Mouse (Mus musculus) heart, embryonic 11.5 days (tissue): Measurements from ENCODE around the gene Thrb. TPM values are rescaled to one million over a fixed set of nuclear protein-coding genes. Genes with fewer than 3 reads are reported as not detected.

Experiments
- ATAC-seq: fragments of 200-750 bp; cut with Nextera tagmentation; replicated peaks from 2 replicates; pipeline ENCODE4 v1.8.0; 2017; ENCODE audit warnings: moderate library complexity; ENCODE audit not compliant: insufficient number of reproducible peaks, low FRiP score, low TSS enrichment
- H3K27ac ChIP-seq: fragments of 300-500 bp; sonication (generic); 2 replicates; pipeline ENCODE4 v1.5.1; 2014; ENCODE audit warnings: mild to moderate bottlenecking, low read depth, low read length
- H3K27me3 ChIP-seq: fragments of 300-500 bp; sonication (generic); 2 replicates; pipeline ENCODE4 v1.6.1; 2014; ENCODE audit warnings: mild to moderate bottlenecking, low read length, mixed read lengths; ENCODE audit not compliant: control insufficient read depth, insufficient read depth
- H3K36me3 ChIP-seq: fragments of 300-500 bp; sonication (generic); 2 replicates; pipeline ENCODE4 v1.6.1; 2014; ENCODE audit warnings: mild to moderate bottlenecking, low read length, moderate library complexity, mixed read lengths; ENCODE audit not compliant: control insufficient read depth, insufficient read depth
- H3K4me1 ChIP-seq: fragments of 300-500 bp; sonication (generic); 2 replicates; pipeline ENCODE4 v1.6.1; 2014; ENCODE audit warnings: low read length; ENCODE audit not compliant: control insufficient read depth, insufficient read depth
- H3K4me2 ChIP-seq: fragments of 300-500 bp; sonication (generic); 2 replicates; pipeline ENCODE4 v1.6.1; 2014; ENCODE audit warnings: mild to moderate bottlenecking, moderate library complexity
- H3K4me3 ChIP-seq: fragments of 300-500 bp; sonication (generic); 2 replicates; pipeline ENCODE4 v1.5.1; 2014; ENCODE audit warnings: low read depth, low read length
- H3K9ac ChIP-seq: fragments of 300-500 bp; sonication (generic); 2 replicates; pipeline ENCODE4 v1.6.1; 2014; ENCODE audit warnings: mild to moderate bottlenecking, low read depth, low read length, moderate library complexity
- H3K9me3 ChIP-seq: fragments of 300-500 bp; sonication (generic); replicated peaks from 2 replicates; pipeline ENCODE4 v1.6.1; 2016; ENCODE audit warnings: low read length; ENCODE audit not compliant: control insufficient read depth
- WGBS: fragments of 180-500 bp; shearing (Covaris S2); extraction: QIAGEN DNeasy Blood & Tissue Kit; methylation state at CpG from one replicate; pipeline ENCODE4 v1.1.7; 2014; ENCODE audit not compliant: insufficient replicate concordance; 5-methylcytosine and 5-hydroxymethylcytosine counted together
- polyA plus RNA-seq: library from polyadenylated mRNA; unstranded; fragments of >200 nt; fragmentation: Nextera tagmentation; extraction: Ambion mirVana; gene quantifications from 2 replicates; pipeline ENCODE4 v1.2.1, GENCODE M21; 2014

The Thrb gene
- polyA plus RNA-seq, 1 experiment from 2014 or later = 0.42 TPM

DNA sequence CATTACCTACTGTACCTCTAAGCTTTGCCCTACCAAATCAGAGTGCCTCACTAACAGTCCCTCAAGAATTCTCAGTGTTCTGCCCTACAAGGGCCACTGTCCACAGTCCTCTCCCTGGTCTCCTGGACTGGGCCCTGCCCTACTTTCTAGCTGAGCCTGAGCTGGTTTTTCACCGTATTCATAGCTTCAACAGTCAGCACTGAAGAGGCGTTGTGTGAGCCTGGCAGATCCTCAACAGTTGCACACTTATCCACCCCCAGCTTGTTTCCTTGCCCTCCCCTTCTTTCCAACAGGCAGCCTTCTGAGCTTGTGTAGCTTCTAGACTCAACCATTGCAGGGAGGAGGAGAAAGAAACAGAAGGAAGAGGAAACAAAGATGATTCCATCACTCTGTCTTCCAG lies 158.0 kb downstream of the Thrb start:
- H3K4me1 ChIP-seq = no peaks in the 10 kb centered on the region
- no peak overlapping the region for H3K9ac ChIP-seq
- ATAC-seq = no peak
- H3K9me3 ChIP-seq = no peaks in the 10 kb centered on the region
- H3K36me3 ChIP-seq = no peaks in the 10 kb centered on the region
- H3K4me2 ChIP-seq = no peak overlapping the region
- H3K27ac ChIP-seq = no peak overlapping the region
- 80% methylated on average over 2 of the region's 2 CpGs for WGBS
- no peaks in the 10 kb centered on the region for H3K27me3 ChIP-seq
- no peak overlapping the region for H3K4me3 ChIP-seq

DNA sequence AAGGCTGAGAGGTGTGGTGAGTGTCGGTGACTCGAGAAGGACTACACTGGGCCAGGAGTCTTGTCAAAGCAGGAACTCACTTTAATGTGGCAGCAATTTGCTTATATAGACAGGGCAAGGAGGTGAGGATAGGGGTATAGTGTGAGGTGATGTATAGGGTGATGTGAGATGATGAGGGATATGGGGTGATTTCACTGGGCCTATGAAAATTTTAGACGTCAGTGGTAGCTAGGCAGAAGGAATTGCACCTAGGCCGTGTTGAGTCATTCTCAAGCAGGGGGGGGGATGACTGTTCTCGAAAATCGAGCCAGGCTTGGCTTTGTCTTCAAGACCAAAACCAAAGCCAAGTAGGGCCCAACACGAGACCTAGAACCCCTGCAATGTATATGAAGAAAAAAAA lies 162.7 kb downstream of the Thrb start:
- Histone ChIP-seq H3K9ac (no peak overlapping the region), H3K27ac (no peak overlapping the region), H3K36me3 (no peaks in the 10 kb centered on the region), H3K9me3 (no peaks in the 10 kb centered on the region), H3K27me3 (no peaks in the 10 kb centered on the region), H3K4me1 (no peaks in the 10 kb centered on the region), H3K4me2 (no peak overlapping the region), H3K4me3 (no peak overlapping the region)
- WGBS = 82% methylated on average over 7 of the region's 7 CpGs
- ATAC-seq = no peak

DNA sequence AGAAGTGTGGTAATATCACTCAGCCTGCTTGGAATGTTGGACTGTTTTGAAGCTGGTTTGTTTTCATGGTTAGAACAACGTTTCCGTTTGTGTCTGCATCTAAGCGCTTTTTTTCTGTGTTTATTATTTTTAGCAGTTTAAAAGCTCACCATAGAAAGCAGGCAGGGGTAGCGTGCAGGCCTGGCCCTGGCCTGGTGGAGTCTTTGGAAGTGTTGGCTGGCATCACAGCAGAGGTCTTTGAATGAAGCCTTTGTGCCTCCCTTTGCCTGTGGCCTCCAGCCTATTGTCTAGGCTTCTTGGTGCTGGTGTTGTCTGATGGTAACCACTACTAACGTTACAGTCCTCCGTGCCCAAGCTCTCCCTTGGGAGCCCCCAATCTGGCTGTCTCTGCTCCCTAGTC lies 167.3 kb downstream of the Thrb start:
- H3K27ac ChIP-seq = no peak overlapping the region
- H3K36me3 ChIP-seq = no peaks in the 10 kb centered on the region
- no peaks in the 10 kb centered on the region for H3K27me3 ChIP-seq
- H3K9ac ChIP-seq = no peak overlapping the region
- H3K4me2 ChIP-seq = no peak overlapping the region
- no peaks in the 10 kb centered on the region for H3K9me3 ChIP-seq
- no peak overlapping the region for H3K4me3 ChIP-seq
- H3K4me1 ChIP-seq = no peaks in the 10 kb centered on the region
- 55% methylated on average over 6 of the region's 6 CpGs for WGBS
- ATAC-seq = no peak

- no peak overlapping the region for H3K4me3 ChIP-seq
- H3K9me3 ChIP-seq = no peaks in the 10 kb centered on the region
- no peaks in the 10 kb centered on the region for H3K36me3 ChIP-seq
- H3K27me3 ChIP-seq = no peaks in the 10 kb centered on the region
- no peak for ATAC-seq
- H3K9ac ChIP-seq = no peak overlapping the region
- H3K4me2 ChIP-seq = no peak overlapping the region
- no peak overlapping the region for H3K27ac ChIP-seq
- H3K4me1 ChIP-seq = no peaks in the 10 kb centered on the region
- 63% methylated on average over 1 of the region's 1 CpGs for WGBS
Observed at GRCm38 (mm10) chr14:17835738-17836137, 175.7 kb downstream of the Thrb start.

DNA sequence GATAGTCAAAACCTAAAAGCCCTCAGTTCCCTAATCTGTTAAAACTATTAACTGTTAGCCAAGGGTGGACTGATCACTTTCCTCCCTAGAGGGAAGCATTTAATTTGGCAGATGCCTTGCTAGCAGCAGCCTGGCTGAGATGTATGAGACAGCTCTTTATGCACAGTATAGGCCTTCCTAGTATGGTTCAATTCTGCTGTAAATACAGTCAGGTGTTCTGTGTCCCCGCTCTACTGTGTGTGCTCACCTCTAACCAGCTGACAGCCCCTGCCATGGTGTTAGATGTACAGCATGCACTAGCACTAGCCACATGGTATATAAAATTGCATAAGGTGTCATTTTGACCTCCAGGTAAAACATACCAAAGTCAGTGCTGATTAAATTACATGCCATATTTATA lies 176.7 kb downstream of the Thrb start:
- Histone ChIP-seq H3K4me2 (no peak overlapping the region), H3K27me3 (no peaks in the 10 kb centered on the region), H3K9ac (no peak overlapping the region), H3K36me3 (no peaks in the 10 kb centered on the region), H3K4me1 (no peaks in the 10 kb centered on the region), H3K9me3 (no peaks in the 10 kb centered on the region), H3K27ac (no peak overlapping the region), H3K4me3 (no peak overlapping the region)
- ATAC-seq = no peak
- WGBS = 93% methylated on average over 1 of the region's 1 CpGs

- H3K27ac ChIP-seq = no peak overlapping the region
- no peak for ATAC-seq
- 71% methylated on average over 5 of the region's 5 CpGs for WGBS
- H3K4me1 ChIP-seq = no peaks in the 10 kb centered on the region
- no peaks in the 10 kb centered on the region for H3K9me3 ChIP-seq
- H3K9ac ChIP-seq = no peak overlapping the region
- H3K4me2 ChIP-seq = no peak overlapping the region
- H3K27me3 ChIP-seq = no peaks in the 10 kb centered on the region
- H3K4me3 ChIP-seq = no peak overlapping the region
- H3K36me3 ChIP-seq = no peaks in the 10 kb centered on the region
Observed at GRCm38 (mm10) chr14:17845003-17845697, 185.1 kb downstream of the Thrb start.

DNA sequence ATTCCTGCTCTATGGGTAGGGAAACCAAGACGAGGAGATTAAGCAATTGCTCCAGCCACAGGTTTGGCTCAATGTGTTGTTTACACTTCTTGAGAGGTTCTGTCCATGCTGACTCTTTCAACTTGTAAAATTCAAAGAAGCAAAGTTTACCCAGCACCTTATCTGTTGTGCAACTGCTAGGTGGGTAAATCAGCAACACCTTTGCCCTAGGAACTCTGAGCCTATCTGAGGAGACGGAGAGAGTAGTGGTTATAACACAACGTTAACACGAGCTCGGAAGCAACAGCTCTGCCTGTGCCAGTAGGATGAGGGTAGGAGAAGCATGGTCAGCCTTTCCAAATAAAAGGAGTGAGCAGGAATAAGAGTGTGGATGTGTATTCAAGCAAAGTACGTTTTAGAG lies 185.8 kb downstream of the Thrb start:
- WGBS = 66% methylated on average over 6 of the region's 6 CpGs
- no peaks in the 10 kb centered on the region for H3K36me3 ChIP-seq
- H3K9me3 ChIP-seq = no peaks in the 10 kb centered on the region
- H3K4me3 ChIP-seq = no peak overlapping the region
- H3K27ac ChIP-seq = no peak overlapping the region
- no peak overlapping the region for H3K9ac ChIP-seq
- H3K4me2 ChIP-seq = no peak overlapping the region
- ATAC-seq = no peak
- no peaks in the 10 kb centered on the region for H3K4me1 ChIP-seq
- H3K27me3 ChIP-seq = no peaks in the 10 kb centered on the region

- H3K4me1 ChIP-seq = no peaks in the 10 kb centered on the region
- no peak overlapping the region for H3K4me2 ChIP-seq
- H3K27ac ChIP-seq = no peak overlapping the region
- H3K9me3 ChIP-seq = no peaks in the 10 kb centered on the region
- WGBS = 69% methylated on average over 2 of the region's 2 CpGs
- ATAC-seq = no peak
- no peaks in the 10 kb centered on the region for H3K27me3 ChIP-seq
- no peak overlapping the region for H3K9ac ChIP-seq
- no peaks in the 10 kb centered on the region for H3K36me3 ChIP-seq
- H3K4me3 ChIP-seq = no peak overlapping the region
Observed at GRCm38 (mm10) chr14:17846700-17847099, 186.6 kb downstream of the Thrb start.

DNA sequence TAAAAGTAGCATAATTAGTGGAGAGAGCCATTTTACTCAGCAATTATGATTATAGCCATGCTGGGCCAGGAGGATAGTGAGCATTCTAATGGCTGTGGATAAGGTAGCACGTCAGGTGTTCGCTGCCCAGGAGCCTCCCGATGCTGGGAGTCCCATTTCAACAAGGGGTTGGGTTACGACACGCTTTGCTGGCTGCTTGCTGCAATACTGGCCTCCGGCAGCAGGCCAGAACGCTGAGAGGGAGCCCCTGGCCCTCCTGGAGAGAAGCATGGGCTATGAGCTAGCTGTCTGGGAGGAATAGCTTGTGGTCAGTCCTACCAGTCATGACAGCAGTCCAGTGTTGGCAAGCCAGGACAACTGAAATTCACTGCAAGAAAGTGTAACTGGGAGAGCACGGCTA lies 187.2 kb downstream of the Thrb start:
- H3K27ac ChIP-seq = no peak overlapping the region
- no peaks in the 10 kb centered on the region for H3K4me1 ChIP-seq
- no peak overlapping the region for H3K9ac ChIP-seq
- H3K36me3 ChIP-seq = no peaks in the 10 kb centered on the region
- H3K27me3 ChIP-seq = no peaks in the 10 kb centered on the region
- H3K9me3 ChIP-seq = no peaks in the 10 kb centered on the region
- H3K4me3 ChIP-seq = no peak overlapping the region
- WGBS = 58% methylated on average over 8 of the region's 8 CpGs
- ATAC-seq = no peak
- H3K4me2 ChIP-seq = no peak overlapping the region
